Mouse (Mus musculus): ENCODE data around the gene Hfe. TPM values are rescaled to one million over a fixed set of nuclear protein-coding genes. Genes with fewer than 3 reads are reported as not detected.

Hfe gene
- polyA plus RNA-seq, 1 experiment from 2014 or later: 3.3 TPM

GRCm38 (mm10) chr13:23662536-23662935, 48.1 kb downstream of the Hfe start:
- ATAC-seq (ENCODE audit: low FRiP score, low read depth): no peak
- Histone ChIP-seq H3K27me3 (no peaks in the 10 kb centered on the region), H3K9ac (replicated peaks) (no peak overlapping the region), H3K9me3 (no peaks in the 10 kb centered on the region), H3K4me1 (no peaks in the 10 kb centered on the region), H3K27ac (replicated peaks) (no peak overlapping the region), H3K4me2 (replicated peaks) (no peak overlapping the region), H3K36me3 (no peaks in the 10 kb centered on the region), H3K4me3 (no peak overlapping the region)
- 77% methylated on average over 3 of the region's 3 CpGs for WGBS

- Histone ChIP-seq H3K9ac (replicated peaks) (no peak overlapping the region), H3K27ac (replicated peaks) (no peak overlapping the region), H3K4me1 (no peaks in the 10 kb centered on the region), H3K4me2 (replicated peaks) (no peak overlapping the region), H3K4me3 (no peak overlapping the region), H3K36me3 (no peaks in the 10 kb centered on the region), H3K27me3 (no peaks in the 10 kb centered on the region), H3K9me3 (no peaks in the 10 kb centered on the region)
- WGBS: 75% methylated on average over 6 of the region's 6 CpGs
- no peak for ATAC-seq (ENCODE audit: low FRiP score, low read depth)
Observed at GRCm38 (mm10) chr13:23659636-23660366, 50.9 kb downstream of the Hfe start.

Small RNA genes within 50 kb of the gene (microRNA-seq; reads per million reads assigned to microRNA genes)
- gene Gm44314 (not detected), gene Gm44350 (not detected), gene Gm44484 (not detected)

Other genes with a start within 250 kb of the Hfe start
- not detected in 2 replicates for gene Btn1a1, start 245.0 kb downstream of the Hfe start, polyA plus RNA-seq (2016; fragmentation: Nextera tagmentation; extraction: Ambion mirVana)
- 0.10 and 0.17 TPM in 2 replicates for gene Btn2a2, start 222.0 kb downstream of the Hfe start, polyA plus RNA-seq (2016; fragmentation: Nextera tagmentation; extraction: Ambion mirVana)
- 4.2 and 4.4 TPM in 2 replicates for gene Hist1h4h, start 179.8 kb downstream of the Hfe start, polyA plus RNA-seq (2016; fragmentation: Nextera tagmentation; extraction: Ambion mirVana)
- gene Hist1h2af, start 176.9 kb downstream of the Hfe start, polyA plus RNA-seq (2016; fragmentation: Nextera tagmentation; extraction: Ambion mirVana): 7.9 and 8.4 TPM in 2 replicates
- 4.8 and 6.9 TPM in 2 replicates for gene Hist1h3g, start 175.4 kb downstream of the Hfe start, polyA plus RNA-seq (2016; fragmentation: Nextera tagmentation; extraction: Ambion mirVana)
- gene Hist1h2bh, start 167.5 kb downstream of the Hfe start, polyA plus RNA-seq (2016; fragmentation: Nextera tagmentation; extraction: Ambion mirVana): 0.56 and 0.64 TPM in 2 replicates
- gene Hist1h3f, start 166.8 kb downstream of the Hfe start, polyA plus RNA-seq (2016; fragmentation: Nextera tagmentation; extraction: Ambion mirVana): 1.0 and 1.3 TPM in 2 replicates
- gene Hist1h4f, start 159.2 kb downstream of the Hfe start, polyA plus RNA-seq (2016; fragmentation: Nextera tagmentation; extraction: Ambion mirVana): 0.85 and 1.7 TPM in 2 replicates
- 0.37 and 0.45 TPM in 2 replicates for gene Hist1h1d, start 157.6 kb downstream of the Hfe start, polyA plus RNA-seq (2016; fragmentation: Nextera tagmentation; extraction: Ambion mirVana)
- 6.5 and 7.0 TPM in 2 replicates for gene Hist1h3e, start 148.5 kb downstream of the Hfe start, polyA plus RNA-seq (2016; fragmentation: Nextera tagmentation; extraction: Ambion mirVana)
- gene Hist1h2ae, start 139.6 kb downstream of the Hfe start, polyA plus RNA-seq (2016; fragmentation: Nextera tagmentation; extraction: Ambion mirVana): 95.2 and 113 TPM in 2 replicates
- 13.0 and 13.8 TPM in 2 replicates for gene Hist1h2bg, start 139.5 kb downstream of the Hfe start, polyA plus RNA-seq (2016; fragmentation: Nextera tagmentation; extraction: Ambion mirVana)
- 4.5 and 5.1 TPM in 2 replicates for gene Hist1h2bf, start 136.7 kb downstream of the Hfe start, polyA plus RNA-seq (2016; fragmentation: Nextera tagmentation; extraction: Ambion mirVana)
- gene Hist1h2ad, start 136.5 kb downstream of the Hfe start, polyA plus RNA-seq (2016; fragmentation: Nextera tagmentation; extraction: Ambion mirVana): 1.8 and 2.5 TPM in 2 replicates
- 4.6 and 5.4 TPM in 2 replicates for gene Hist1h3d, start 135.1 kb downstream of the Hfe start, polyA plus RNA-seq (2016; fragmentation: Nextera tagmentation; extraction: Ambion mirVana)
- 109 and 113 TPM in 2 replicates for gene Hist1h4d, start 129.3 kb downstream of the Hfe start, polyA plus RNA-seq (2016; fragmentation: Nextera tagmentation; extraction: Ambion mirVana)
- gene Hist1h2be, start 89.7 kb downstream of the Hfe start, polyA plus RNA-seq (2016; fragmentation: Nextera tagmentation; extraction: Ambion mirVana): 2.5 and 2.9 TPM in 2 replicates
- gene Hist1h1e, start 88.3 kb downstream of the Hfe start, polyA plus RNA-seq (2016; fragmentation: Nextera tagmentation; extraction: Ambion mirVana): 24.2 and 27.0 TPM in 2 replicates
- gene Hist1h2ac, start 26.9 kb downstream of the Hfe start, polyA plus RNA-seq (2016; fragmentation: Nextera tagmentation; extraction: Ambion mirVana): 1.1 TPM in 2 replicates
- 28.7 and 29.9 TPM in 2 replicates for gene Hist1h2bc, start 26.7 kb downstream of the Hfe start, polyA plus RNA-seq (2016; fragmentation: Nextera tagmentation; extraction: Ambion mirVana)
- not detected in 2 replicates for gene Hist1h1t, start 15.0 kb downstream of the Hfe start, polyA plus RNA-seq (2016; fragmentation: Nextera tagmentation; extraction: Ambion mirVana)
- 5.8 and 6.8 TPM in 2 replicates for gene Hist1h4c, start 12.4 kb downstream of the Hfe start, polyA plus RNA-seq (2016; fragmentation: Nextera tagmentation; extraction: Ambion mirVana)
- gene Hist1h1c, start 28.0 kb upstream of the Hfe start, polyA plus RNA-seq (2016; fragmentation: Nextera tagmentation; extraction: Ambion mirVana): 13.6 and 14.0 TPM in 2 replicates
- gene Hist1h3c, start 34.7 kb upstream of the Hfe start, polyA plus RNA-seq (2016; fragmentation: Nextera tagmentation; extraction: Ambion mirVana): 7.9 and 9.3 TPM in 2 replicates
- 2.5 and 4.5 TPM in 2 replicates for gene Hist1h2bb, start 35.9 kb upstream of the Hfe start, polyA plus RNA-seq (2016; fragmentation: Nextera tagmentation; extraction: Ambion mirVana)
- gene Hist1h2ab, start 40.3 kb upstream of the Hfe start, polyA plus RNA-seq (2016; fragmentation: Nextera tagmentation; extraction: Ambion mirVana): 53.0 and 53.2 TPM in 2 replicates
- 14.7 and 16.1 TPM in 2 replicates for gene Hist1h3b, start 41.4 kb upstream of the Hfe start, polyA plus RNA-seq (2016; fragmentation: Nextera tagmentation; extraction: Ambion mirVana)
- 5.0 and 8.0 TPM in 2 replicates for gene Hist1h4b, start 46.2 kb upstream of the Hfe start, polyA plus RNA-seq (2016; fragmentation: Nextera tagmentation; extraction: Ambion mirVana)
- 0.41 and 1.3 TPM in 2 replicates for gene Hist1h4a, start 50.4 kb upstream of the Hfe start, polyA plus RNA-seq (2016; fragmentation: Nextera tagmentation; extraction: Ambion mirVana)
- gene Hist1h3a, start 51.5 kb upstream of the Hfe start, polyA plus RNA-seq (2016; fragmentation: Nextera tagmentation; extraction: Ambion mirVana): 4.6 and 5.1 TPM in 2 replicates
- 2.3 and 3.6 TPM in 2 replicates for gene Hist1h1a, start 52.8 kb upstream of the Hfe start, polyA plus RNA-seq (2016; fragmentation: Nextera tagmentation; extraction: Ambion mirVana)
- not detected in 2 replicates for gene Trim38, start 59.1 kb upstream of the Hfe start, polyA plus RNA-seq (2016; fragmentation: Nextera tagmentation; extraction: Ambion mirVana)
- not detected in 2 replicates for gene Slc17a2, start 96.1 kb upstream of the Hfe start, polyA plus RNA-seq (2016; fragmentation: Nextera tagmentation; extraction: Ambion mirVana)
- gene Slc17a3, start 128.6 kb upstream of the Hfe start, polyA plus RNA-seq (2016; fragmentation: Nextera tagmentation; extraction: Ambion mirVana): not detected in 2 replicates
- gene Slc17a1, start 156.9 kb upstream of the Hfe start, polyA plus RNA-seq (2016; fragmentation: Nextera tagmentation; extraction: Ambion mirVana): not detected in 2 replicates
- gene Slc17a4, start 204.2 kb upstream of the Hfe start, polyA plus RNA-seq (2016; fragmentation: Nextera tagmentation; extraction: Ambion mirVana): not detected in 2 replicates
- not detected in 2 replicates for gene Hist1h2ba, start 223.3 kb upstream of the Hfe start, polyA plus RNA-seq (2016; fragmentation: Nextera tagmentation; extraction: Ambion mirVana)
- gene Hist1h2aa, start 223.6 kb upstream of the Hfe start, polyA plus RNA-seq (2016; fragmentation: Nextera tagmentation; extraction: Ambion mirVana): not detected in 2 replicates

Measured in midbrain, embryonic 12.5 days (tissue).